Mouse (Mus musculus): ENCODE data around the gene Fam177a. TPM values are rescaled to one million over a fixed set of nuclear protein-coding genes. Genes with fewer than 3 reads are reported as not detected.
A peak's percentile ranks its signal among the peaks of the same experiment; 100 is the strongest.
"Not testable (repeated sequence)": the region's sequence is repeated elsewhere in the genome, so short reads cannot be mapped to it uniquely, and the experiment has no call there.

The Fam177a gene
- polyA plus RNA-seq (2015; fragmentation: Nextera tagmentation; extraction: Ambion mirVana) = 15.7 and 16.0 TPM in 2 replicates

DNA sequence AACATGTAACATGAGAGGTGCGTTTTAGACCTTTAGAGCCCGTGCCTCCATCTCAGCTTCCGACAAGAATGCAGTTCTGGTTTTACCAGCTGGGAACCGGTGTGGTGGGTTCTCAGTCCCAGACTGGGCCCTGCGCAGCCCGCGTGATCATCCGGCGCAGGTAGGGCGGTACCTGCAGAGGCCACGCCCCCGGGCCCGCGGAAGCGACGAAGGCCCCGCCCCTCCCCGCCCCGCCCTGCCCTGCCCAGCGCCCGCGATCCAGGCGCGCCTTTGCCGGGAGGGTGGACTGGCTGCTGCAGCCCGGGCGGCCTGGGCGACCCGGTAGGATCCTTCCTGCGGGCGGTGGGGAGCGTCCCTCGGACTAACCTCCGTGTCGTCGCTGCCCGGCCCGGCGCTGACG lies at the start of gene Fam177a:
Fam177a (plus strand) TSS at position 228 of the 400 bp plus-strand sequence.
- H3K9ac ChIP-seq; H3K27ac ChIP-seq; H3K4me1 ChIP-seq; H3K27me3 ChIP-seq; H3K4me2 ChIP-seq; H3K36me3 ChIP-seq; H3K4me3 ChIP-seq (replicated peaks); H3K9me3 ChIP-seq (replicated peaks): not testable (repeated sequence)
- no CpG with 5 or more reads among the region's 40 CpGs for WGBS
- ATAC-seq (replicated peaks; ENCODE audit: low FRiP score) = peak; percentile 98

DNA sequence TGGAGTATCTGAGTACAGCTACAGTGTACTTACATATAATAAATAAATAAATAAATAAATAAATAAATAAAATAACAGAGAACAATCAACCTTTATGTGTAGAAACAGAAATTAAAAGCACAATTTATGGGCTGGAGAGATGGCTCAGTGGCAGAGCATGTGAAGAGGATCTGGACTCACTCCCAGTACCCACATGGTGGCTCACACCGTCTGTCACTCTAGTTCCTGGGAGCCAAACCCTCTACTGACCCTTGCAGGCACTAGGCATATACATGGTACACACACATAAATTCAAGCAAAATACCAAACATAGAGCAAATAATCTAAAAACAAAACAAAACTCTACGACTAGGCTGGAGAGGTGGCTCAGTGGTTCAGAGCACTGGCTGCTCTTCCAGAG lies 49.0 kb upstream of the Fam177a start:
- Histone ChIP-seq H3K27me3 (no peaks in the 10 kb centered on the region), H3K27ac (no peak overlapping the region), H3K9me3 (replicated peaks) (no peaks in the 10 kb centered on the region), H3K4me3 (replicated peaks) (no peak overlapping the region), H3K4me2 (no peak overlapping the region), H3K9ac (no peak overlapping the region), H3K4me1 (peaks cover 3% of the 10 kb centered on the region; the same call in 1 of the 2 replicates), H3K36me3 (no peaks in the 10 kb centered on the region)
- no peak for ATAC-seq (replicated peaks; ENCODE audit: low FRiP score)
- WGBS = 93% methylated on average over 2 of the region's 2 CpGs

DNA sequence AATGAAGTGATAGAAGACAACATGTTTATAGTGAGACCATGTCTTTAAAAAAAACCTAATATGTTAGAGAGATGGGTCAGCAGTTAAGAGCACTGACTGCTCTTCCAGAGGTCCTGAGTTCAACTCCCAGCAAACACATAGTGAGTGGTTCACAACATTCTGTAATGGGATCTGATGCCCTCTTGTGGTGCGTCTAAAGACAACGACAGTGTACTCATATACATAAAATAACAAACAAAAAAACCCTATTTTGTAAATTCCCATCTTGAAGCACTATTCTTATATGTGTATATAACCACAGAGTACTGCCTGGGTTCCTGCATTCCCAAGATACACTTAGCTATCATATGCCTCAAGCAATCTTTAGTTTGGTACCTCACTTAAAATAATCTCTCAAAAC lies 45.6 kb upstream of the Fam177a start:
- not testable (repeated sequence) for ATAC-seq (replicated peaks; ENCODE audit: low FRiP score); H3K27me3 ChIP-seq; H3K27ac ChIP-seq; H3K4me3 ChIP-seq (replicated peaks); H3K9me3 ChIP-seq (replicated peaks); H3K4me1 ChIP-seq; H3K36me3 ChIP-seq; H3K9ac ChIP-seq
- peak overlapping the region; percentile 25 for H3K4me2 ChIP-seq
- WGBS = 49% methylated on average over 2 of the region's 2 CpGs

DNA sequence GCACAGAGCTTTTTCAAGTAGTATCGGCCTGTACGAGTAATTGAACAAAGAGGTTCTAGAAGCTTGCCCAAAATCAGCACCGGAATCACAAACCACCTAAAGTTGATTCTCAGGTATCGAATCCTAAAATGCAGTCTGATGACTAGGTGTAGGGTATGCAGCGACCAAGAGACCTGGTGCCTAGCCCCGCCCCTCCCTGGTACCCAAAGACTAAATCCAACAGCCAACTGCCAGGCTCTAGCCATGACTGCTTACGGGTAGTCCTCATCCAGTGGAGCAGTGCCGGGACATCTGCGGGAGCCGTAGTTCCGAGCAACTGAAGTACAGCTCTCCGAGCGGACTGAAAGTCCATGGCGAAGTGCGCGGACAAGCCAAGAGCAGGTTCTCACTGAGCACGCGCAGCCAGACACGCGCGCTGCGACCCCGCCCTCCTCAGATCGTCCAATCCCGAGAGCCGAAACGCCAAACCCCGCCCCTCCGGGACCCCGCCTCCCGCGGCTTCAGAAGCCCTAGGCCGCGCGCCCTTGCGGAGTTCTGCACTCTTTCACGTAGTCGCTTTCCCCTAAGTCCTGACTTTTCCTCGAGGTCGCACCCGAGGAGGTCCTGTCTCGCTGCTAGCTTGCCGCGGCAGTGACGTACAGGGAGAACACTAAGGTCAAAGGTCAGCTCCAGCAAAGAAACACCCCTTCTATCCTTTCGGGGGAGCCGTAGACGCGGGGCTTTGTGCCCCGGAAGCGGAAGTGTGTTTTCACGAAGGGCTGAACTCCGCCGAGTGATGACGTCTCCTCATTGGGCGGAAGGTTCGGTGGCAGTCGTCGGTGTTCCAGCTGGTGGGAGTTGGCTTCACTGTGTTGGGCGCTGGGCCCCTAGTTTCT lies 44.3 kb upstream of the Fam177a start, which contains the start of the genes 2700097O09Rik and Srp54a:
2700097O09Rik (minus strand) TSS at position 385 of the 875 bp plus-strand sequence.
Srp54a (plus strand) TSS at position 537 of the 875 bp plus-strand sequence.
- not testable (repeated sequence) for H3K9me3 ChIP-seq (replicated peaks); H3K27me3 ChIP-seq; H3K36me3 ChIP-seq; H3K4me1 ChIP-seq
- Histone ChIP-seq H3K4me2 (peak within 1 kb of the TSS; percentile 65), H3K4me3 (replicated peaks) (peak within 1 kb of the TSS; percentile 77), H3K9ac (peak within 1 kb of the TSS; percentile 81), H3K27ac (peak within 1 kb of the TSS; percentile 93)
- WGBS = under 1% methylated on average over 60 of the region's 60 CpGs
- peak; percentile 99 for ATAC-seq (replicated peaks; ENCODE audit: low FRiP score)

DNA sequence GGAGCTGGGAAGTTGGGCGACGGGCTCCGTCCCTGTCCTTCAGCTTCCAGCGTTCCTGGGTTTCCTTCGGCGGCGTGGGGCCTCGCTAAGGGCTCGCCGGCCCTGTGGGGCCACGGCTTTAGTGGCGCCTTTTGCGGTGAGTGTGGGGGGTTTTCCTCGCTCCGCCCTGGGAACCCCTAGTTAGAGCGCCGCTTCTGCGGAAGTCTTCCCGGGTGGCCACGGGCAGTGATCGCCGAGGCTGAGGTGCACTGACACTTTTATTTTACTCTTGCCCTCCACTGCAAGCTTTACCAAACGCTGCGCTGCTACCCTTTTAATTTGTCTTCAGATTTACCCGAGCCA lies 43.7 kb upstream of the Fam177a start:
- not testable (repeated sequence) for H3K9me3 ChIP-seq (replicated peaks); H3K36me3 ChIP-seq; H3K27me3 ChIP-seq; H3K4me1 ChIP-seq
- ATAC-seq (replicated peaks; ENCODE audit: low FRiP score) = peak; percentile 60
- Histone ChIP-seq H3K9ac (peak overlapping the region; percentile 81), H3K4me2 (peak overlapping the region; percentile 55), H3K4me3 (replicated peaks) (peak overlapping the region; percentile 77), H3K27ac (peak overlapping the region; percentile 93)
- 0% methylated on average over 25 of the region's 25 CpGs for WGBS

GRCm38 (mm10) chr12:55092127-55092526 lies 32.1 kb upstream of the Fam177a start:
- H3K9ac ChIP-seq; H3K27ac ChIP-seq; H3K9me3 ChIP-seq (replicated peaks); H3K27me3 ChIP-seq; ATAC-seq (replicated peaks; ENCODE audit: low FRiP score); H3K4me1 ChIP-seq; H3K4me2 ChIP-seq; H3K36me3 ChIP-seq; H3K4me3 ChIP-seq (replicated peaks): not testable (repeated sequence)
- 100% methylated on average over 1 of the region's 7 CpGs for WGBS

GRCm38 (mm10) chr12:55112616-55113015 lies 11.7 kb upstream of the Fam177a start:
- not testable (repeated sequence) for H3K4me2 ChIP-seq; H3K9me3 ChIP-seq (replicated peaks); ATAC-seq (replicated peaks; ENCODE audit: low FRiP score); H3K27ac ChIP-seq; H3K9ac ChIP-seq; H3K4me3 ChIP-seq (replicated peaks); H3K36me3 ChIP-seq; H3K4me1 ChIP-seq; H3K27me3 ChIP-seq
- no CpG with 5 or more reads among the region's 7 CpGs for WGBS

- peak; percentile 49 for ATAC-seq (replicated peaks; ENCODE audit: low FRiP score)
- WGBS = no CpG with 5 or more reads among the region's 18 CpGs
- H3K27ac ChIP-seq; H3K9me3 ChIP-seq (replicated peaks); H3K9ac ChIP-seq; H3K4me3 ChIP-seq (replicated peaks); H3K4me2 ChIP-seq; H3K27me3 ChIP-seq; H3K36me3 ChIP-seq; H3K4me1 ChIP-seq: not testable (repeated sequence)
These were observed 462 bp downstream of the Fam177a start for GRCm38 (mm10) chr12:55124731-55125130.

DNA sequence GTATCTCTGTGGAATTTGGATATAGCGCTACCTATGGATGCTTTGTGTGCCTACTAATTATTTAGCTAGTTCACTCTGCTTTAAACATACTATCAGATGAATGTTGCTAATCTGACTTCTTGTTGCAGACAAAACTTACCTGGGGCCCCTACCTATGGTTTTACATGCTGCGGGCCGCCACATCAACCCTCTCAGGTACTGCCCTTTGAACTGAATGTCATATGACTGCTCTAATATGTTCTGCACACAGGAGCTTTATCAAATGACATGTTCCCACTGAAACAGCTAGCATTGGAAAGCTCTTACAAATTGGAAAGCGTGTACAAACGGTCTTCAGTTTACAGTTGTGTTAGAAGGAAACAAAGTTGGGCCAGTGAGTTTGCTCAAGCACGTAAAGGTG lies 11.3 kb downstream of the Fam177a start:
- not testable (repeated sequence) for ATAC-seq (replicated peaks; ENCODE audit: low FRiP score)

GRCm38 (mm10) chr12:55137859-55138258 lies 13.6 kb downstream of the Fam177a start:
- H3K4me2 ChIP-seq; H3K4me1 ChIP-seq; H3K4me3 ChIP-seq (replicated peaks); H3K36me3 ChIP-seq; H3K27ac ChIP-seq; H3K9ac ChIP-seq; H3K9me3 ChIP-seq (replicated peaks); H3K27me3 ChIP-seq; ATAC-seq (replicated peaks; ENCODE audit: low FRiP score): not testable (repeated sequence)
- WGBS = no CpG with 5 or more reads among the region's 6 CpGs

More for the DNA sequence above, 11.3 kb downstream of the Fam177a start:
- no CpG with 5 or more reads among the region's 6 CpGs for WGBS
- not testable (repeated sequence) for H3K36me3 ChIP-seq; H3K9ac ChIP-seq; H3K9me3 ChIP-seq (replicated peaks); H3K4me2 ChIP-seq; H3K4me1 ChIP-seq; H3K27ac ChIP-seq; H3K27me3 ChIP-seq; H3K4me3 ChIP-seq (replicated peaks)

GRCm38 (mm10) chr12:55154559-55155448 lies 30.5 kb downstream of the Fam177a start, which contains the start of gene Srp54b:
Srp54b (plus strand) TSS chr12:55155104.
- H3K9ac ChIP-seq; H3K27me3 ChIP-seq; H3K36me3 ChIP-seq; H3K4me2 ChIP-seq; H3K4me1 ChIP-seq; H3K9me3 ChIP-seq (replicated peaks); H3K27ac ChIP-seq: not testable (repeated sequence)
- no CpG with 5 or more reads among the region's 57 CpGs for WGBS
- ATAC-seq (replicated peaks; ENCODE audit: low FRiP score) = peak; percentile 99
- peak within 1 kb of the TSS; percentile 35 for H3K4me3 ChIP-seq (replicated peaks)

GRCm38 (mm10) chr12:55155449-55155783 lies 31.1 kb downstream of the Fam177a start:
- not testable (repeated sequence) for H3K4me1 ChIP-seq; ATAC-seq (replicated peaks; ENCODE audit: low FRiP score); H3K27me3 ChIP-seq; H3K9ac ChIP-seq; H3K27ac ChIP-seq; H3K4me2 ChIP-seq; H3K36me3 ChIP-seq; H3K9me3 ChIP-seq (replicated peaks)
- under 1% methylated on average over 11 of the region's 24 CpGs for WGBS
- H3K4me3 ChIP-seq (replicated peaks) = peak overlapping the region; percentile 35

Data from kidney, embryonic 15.5 days (tissue).